Mouse (Mus musculus) liver, embryonic 14.5 days (tissue): ENCODE data around the gene Galnt12. TPM values are rescaled to one million over a fixed set of nuclear protein-coding genes. Genes with fewer than 3 reads are reported as not detected.

ENCODE experiments used
- ATAC-seq: fragments of 200-750 bp; cut with Nextera tagmentation; 2 replicates; pipeline ENCODE4 v1.8.0; 2017; ENCODE audit warnings: moderate number of reproducible peaks, mild to moderate bottlenecking, moderate library complexity; ENCODE audit not compliant: insufficient read depth
- DNase-seq, 3 experiments: peaks; one replicate each; pipeline ENCODE4 v3.0.0-alpha.2; 2012 to 2013; ENCODE audit warnings: low read depth in 3 of 3, low spot score in 3 of 3
- H3K27ac ChIP-seq: fragments of 300-500 bp; sonication (generic); 2 replicates; pipeline ENCODE4 v1.5.1; 2014; ENCODE audit warnings: moderate library complexity, mild to moderate bottlenecking, control low read depth, inconsistent platforms
- H3K27me3 ChIP-seq: fragments of 300-500 bp; sonication (generic); 2 replicates; pipeline ENCODE4 v1.6.1; 2014; ENCODE audit warnings: mild to moderate bottlenecking, low read length, moderate library complexity; ENCODE audit not compliant: control insufficient read depth, insufficient read depth
- H3K36me3 ChIP-seq: fragments of 300-500 bp; sonication (generic); replicated peaks from 2 replicates; pipeline ENCODE4 v1.6.1; 2014; ENCODE audit warnings: low read depth; ENCODE audit not compliant: control insufficient read depth, insufficient read depth
- H3K4me1 ChIP-seq, 2 experiments: fragments of 200-500 bp in 1 of 2; fragments of 300-500 bp in 1 of 2; sonication (generic) in 1 of 2; replicated peaks; 2 replicates each; pipeline ENCODE4 v1.6.1; 2012 to 2014; ENCODE audit warnings: antibody characterized with exemption in 1 of 2, inconsistent platforms in 1 of 2, low read length in 1 of 2; ENCODE audit not compliant: control insufficient read depth in 2 of 2, insufficient read depth in 2 of 2
- H3K4me2 ChIP-seq: fragments of 300-500 bp; sonication (generic); 2 replicates; pipeline ENCODE4 v1.6.1; 2014; ENCODE audit warnings: low read depth, mild to moderate bottlenecking, control low read depth, moderate library complexity
- H3K4me3 ChIP-seq, 2 experiments: fragments of 200-500 bp in 1 of 2; fragments of 300-500 bp in 1 of 2; sonication (generic) in 1 of 2; 2 replicates each; pipeline ENCODE4 v1.5.1; 2012 to 2014; ENCODE audit warnings: low read depth in 2 of 2, low read length in 2 of 2, mild to moderate bottlenecking in 2 of 2, control low read depth in 1 of 2, inconsistent platforms in 1 of 2, moderate library complexity in 1 of 2; ENCODE audit not compliant: insufficient read depth in 1 of 2
- H3K9ac ChIP-seq: fragments of 300-500 bp; sonication (generic); replicated peaks from 2 replicates; pipeline ENCODE4 v1.6.1; 2014; ENCODE audit warnings: mild to moderate bottlenecking, control low read depth, moderate library complexity
- H3K9me3 ChIP-seq: fragments of 300-500 bp; sonication (generic); 2 replicates; pipeline ENCODE4 v1.6.1; 2016; ENCODE audit warnings: low read length, mixed read lengths; ENCODE audit not compliant: control insufficient read depth
- CTCF ChIP-seq: IDR thresholded peaks from 2 replicates; pipeline ENCODE4 v1.5.1; 2016; ENCODE audit warnings: antibody characterized with exemption, low read depth, control low read depth
- EP300 ChIP-seq: IDR thresholded peaks from 2 replicates; pipeline ENCODE4 v1.6.1; 2016; ENCODE audit warnings: antibody characterized with exemption, low read depth
- WGBS: fragments of 180-500 bp; shearing (Covaris S2); extraction: QIAGEN DNeasy Blood & Tissue Kit; methylation state at CpG from one replicate; pipeline ENCODE4 v1.1.7; 2014; ENCODE audit not compliant: insufficient replicate concordance; 5-methylcytosine and 5-hydroxymethylcytosine counted together
- polyA plus RNA-seq, 2 experiments: library from polyadenylated mRNA; depleted of rRNA in 1 of 2; stranded (reverse) in 1 of 2; unstranded in 1 of 2; fragments of >200 nt; fragmentation: Nextera tagmentation in 1 of 2; extraction: Ambion mirVana in 1 of 2; gene quantifications; 2 replicates each; pipeline versions ENCODE4 v1.2.1 to v1.2.3; 2012 to 2014

Galnt12 gene
- polyA plus RNA-seq, 2 experiments, result 0.31 to 0.51 TPM

- Histone ChIP-seq H3K4me2 (no peak overlapping the region), H3K4me1 (no peaks in the 10 kb centered on the region), H3K27ac (no peak overlapping the region)
Observed at GRCm38 (mm10) chr4:47132413-47132812, 40.7 kb downstream of the Galnt12 start.

GRCm38 (mm10) chr4:47136699-47137101, 45.0 kb downstream of the Galnt12 start:
- Histone ChIP-seq H3K4me3 (no peak overlapping the region), H3K4me2 (no peak overlapping the region), H3K36me3 (no peaks in the 10 kb centered on the region), H3K9ac (no peak overlapping the region), H3K4me1 (no peaks in the 10 kb centered on the region), H3K9me3 (no peaks in the 10 kb centered on the region), H3K27ac (no peak overlapping the region), H3K27me3 (no peaks in the 10 kb centered on the region)
- 30% methylated on average over 8 of the region's 8 CpGs for WGBS
- ATAC-seq (no peak), DNase-seq (no peak)
- TF ChIP-seq CTCF (no peak), EP300 (no peak)

More at GRCm38 (mm10) chr4:47132413-47132812, 40.7 kb downstream of the Galnt12 start:
- no peaks in the 10 kb centered on the region for H3K9me3 ChIP-seq
- no peak overlapping the region for H3K4me3 ChIP-seq
- TF ChIP-seq EP300 (no peak), CTCF (no peak)
- H3K27me3 ChIP-seq, result no peaks in the 10 kb centered on the region
- DNase-seq (no peak), ATAC-seq (no peak)
- H3K36me3 ChIP-seq, result no peaks in the 10 kb centered on the region
- WGBS, result 35% methylated on average over 3 of the region's 3 CpGs
- H3K9ac ChIP-seq, result no peak overlapping the region

GRCm38 (mm10) chr4:47137479-47137878, 45.8 kb downstream of the Galnt12 start:
- ATAC-seq (no peak), DNase-seq (no peak)
- no peak overlapping the region for H3K4me3 ChIP-seq
- no peak overlapping the region for H3K4me2 ChIP-seq
- no peak overlapping the region for H3K27ac ChIP-seq
- H3K9me3 ChIP-seq, result no peaks in the 10 kb centered on the region
- H3K36me3 ChIP-seq, result no peaks in the 10 kb centered on the region
- no peak overlapping the region for H3K9ac ChIP-seq
- WGBS, result 36% methylated on average over 5 of the region's 5 CpGs
- H3K4me1 ChIP-seq, result no peaks in the 10 kb centered on the region
- TF ChIP-seq CTCF, result no peak
- no peak for TF ChIP-seq EP300
- H3K27me3 ChIP-seq, result no peaks in the 10 kb centered on the region

GRCm38 (mm10) chr4:47138411-47138810, 46.7 kb downstream of the Galnt12 start:
- 63% methylated on average over 7 of the region's 7 CpGs for WGBS
- no peaks in the 10 kb centered on the region for H3K9me3 ChIP-seq
- H3K4me2 ChIP-seq, result no peak overlapping the region
- no peak for ATAC-seq
- no peaks in the 10 kb centered on the region for H3K36me3 ChIP-seq
- no peak overlapping the region for H3K9ac ChIP-seq
- no peaks in the 10 kb centered on the region for H3K27me3 ChIP-seq
- H3K27ac ChIP-seq, result no peak overlapping the region
- DNase-seq, result no peak
- no peak overlapping the region for H3K4me3 ChIP-seq
- no peaks in the 10 kb centered on the region for H3K4me1 ChIP-seq
- TF ChIP-seq EP300, result no peak
- no peak for TF ChIP-seq CTCF

GRCm38 (mm10) chr4:47138967-47139777, 47.5 kb downstream of the Galnt12 start:
- TF ChIP-seq CTCF (no peak), EP300 (no peak)
- WGBS, result 37% methylated on average over 9 of the region's 9 CpGs
- Histone ChIP-seq H3K27ac (no peak overlapping the region), H3K9ac (no peak overlapping the region), H3K36me3 (no peaks in the 10 kb centered on the region), H3K9me3 (no peaks in the 10 kb centered on the region), H3K4me2 (no peak overlapping the region), H3K4me3 (no peak overlapping the region), H3K27me3 (no peaks in the 10 kb centered on the region), H3K4me1 (no peaks in the 10 kb centered on the region)
- ATAC-seq, result no peak
- no peak for DNase-seq
